Mouse (Mus musculus) brown adipose tissue, adult 24 weeks (tissue): ENCODE results near the gene Hes5. TPM values are rescaled to one million over a fixed set of nuclear protein-coding genes. Genes with fewer than 3 reads are reported as not detected.

Source experiments
- H3K27ac ChIP-seq: fragments of 200-500 bp; replicated peaks from 2 replicates; pipeline ENCODE4 v1.5.1; 2012; ENCODE audit warnings: low read depth, mild to moderate bottlenecking, low read length
- H3K4me1 ChIP-seq: fragments of 200-500 bp; 2 replicates; pipeline ENCODE4 v1.6.1; 2012; ENCODE audit warnings: low read length, mixed read lengths; ENCODE audit not compliant: control insufficient read depth, insufficient read depth, insufficient read length
- H3K4me3 ChIP-seq: fragments of 200-500 bp; 2 replicates; pipeline ENCODE4 v1.5.1; 2012; ENCODE audit warnings: low read depth, mild to moderate bottlenecking, low read length, moderate library complexity; ENCODE audit not compliant: insufficient read depth
- polyA plus RNA-seq: library from polyadenylated mRNA; stranded (reverse); fragments of >200 nt; gene quantifications from 2 replicates; pipeline ENCODE4 v1.2.4, GENCODE M21; 2012; ENCODE audit not compliant: missing spikeins, insufficient read depth, insufficient read length

The Hes5 gene
- polyA plus RNA-seq, 1 experiment, result not detected

DNA sequence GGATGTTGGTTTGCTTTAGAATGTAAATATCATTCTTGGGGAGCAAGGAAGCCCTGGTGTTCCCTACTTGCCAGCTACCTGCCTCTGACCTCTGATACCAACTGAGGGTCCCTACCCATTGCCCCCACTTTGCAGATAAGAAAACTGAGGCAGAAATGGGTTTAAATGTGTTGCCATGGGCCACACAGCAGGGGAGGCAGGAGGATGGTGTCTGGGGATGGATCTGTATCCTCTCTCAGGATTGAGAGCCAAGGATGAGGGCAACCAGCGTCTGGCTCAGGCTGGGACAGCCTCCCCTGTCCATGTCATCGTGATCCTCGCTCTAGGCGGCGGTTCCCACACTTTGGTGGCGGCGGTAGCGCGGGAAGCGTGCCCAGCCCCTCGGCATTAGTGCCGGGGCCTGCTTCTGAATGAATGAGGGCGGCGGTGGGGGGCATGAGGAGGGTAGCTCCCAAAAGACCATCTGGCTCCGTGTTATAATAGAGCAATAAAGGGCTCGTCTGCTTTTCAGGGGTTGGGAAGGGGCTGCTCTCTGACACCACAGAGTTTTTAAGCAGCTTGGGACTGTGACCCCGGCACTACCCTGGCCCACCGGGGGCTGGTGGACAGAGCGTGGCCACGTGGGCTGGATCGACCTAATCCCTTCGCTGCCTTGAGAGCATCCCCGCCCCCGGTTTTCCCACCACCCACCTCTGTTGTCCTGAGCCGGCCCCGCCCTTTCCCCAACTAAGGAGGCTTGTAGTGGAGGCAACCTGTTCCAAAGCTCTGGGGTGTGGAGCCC lies 8.1 kb upstream of the Hes5 start:
- Histone ChIP-seq H3K27ac (no peak overlapping the region), H3K4me1 (no peaks in the 10 kb centered on the region), H3K4me3 (no peak overlapping the region)

GRCm38 (mm10) chr4:154956604-154957003 lies 4.1 kb upstream of the Hes5 start:
- Histone ChIP-seq H3K4me1 (no peaks in the 10 kb centered on the region), H3K27ac (no peak overlapping the region), H3K4me3 (no peak overlapping the region)

DNA sequence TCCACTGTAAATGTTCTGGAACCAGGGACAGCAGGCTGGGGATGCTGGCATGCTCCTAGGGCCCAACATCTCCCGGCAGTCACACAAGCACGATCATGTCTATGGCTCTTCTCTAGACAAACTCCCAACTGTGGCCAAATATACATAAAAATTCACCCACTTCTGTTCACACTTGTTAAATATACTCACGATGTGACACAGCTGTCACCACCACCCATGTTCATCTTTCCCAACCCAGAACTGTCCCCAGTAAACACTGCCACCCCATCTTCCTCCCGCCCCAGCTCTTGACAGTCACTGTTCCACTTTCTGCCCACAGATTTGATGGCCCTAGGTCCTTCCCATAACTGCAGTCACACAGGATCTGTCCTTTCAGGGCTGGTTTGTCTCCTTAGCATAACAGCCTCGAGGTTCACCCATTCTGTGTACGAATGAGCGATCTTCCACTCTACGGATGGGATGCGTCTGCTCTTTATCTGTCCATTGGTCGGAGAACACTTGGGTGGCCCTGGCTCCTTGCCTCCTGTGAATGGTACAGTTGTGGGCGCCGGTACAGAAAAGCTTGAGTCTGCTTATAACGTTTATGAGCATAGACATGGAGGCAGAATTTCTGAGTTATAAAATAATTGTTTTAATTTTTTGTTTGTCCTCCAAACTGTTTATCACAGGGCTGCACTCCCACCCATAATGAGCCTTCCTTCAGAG lies 3.3 kb upstream of the Hes5 start:
- Histone ChIP-seq H3K4me3 (no peak overlapping the region), H3K27ac (no peak overlapping the region), H3K4me1 (peaks cover 4% of the 10 kb centered on the region; the same call in 1 of the 2 replicates)

DNA sequence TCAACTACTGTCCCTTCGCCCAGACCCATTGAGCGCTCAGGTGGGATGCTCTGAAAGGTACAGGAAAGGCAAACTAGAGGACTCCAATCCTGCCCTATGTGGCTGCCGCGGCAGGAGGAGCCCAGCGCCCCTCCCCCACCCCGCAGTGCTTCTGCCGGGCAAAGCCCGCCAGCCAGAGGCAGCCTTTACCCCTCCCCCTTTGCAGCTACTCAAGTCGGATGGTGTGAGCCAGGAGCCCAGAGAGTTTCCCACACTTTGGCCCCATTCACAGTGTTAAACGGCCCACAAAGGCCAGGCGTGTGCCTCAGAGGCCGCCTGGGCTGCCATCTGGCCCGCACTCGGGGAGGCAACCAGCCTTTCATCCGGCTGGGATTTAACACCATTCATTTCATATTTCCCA lies 2.6 kb upstream of the Hes5 start:
- Histone ChIP-seq H3K4me1 (peaks cover 4% of the 10 kb centered on the region; the same call in 1 of the 2 replicates), H3K4me3 (no peak overlapping the region)

DNA sequence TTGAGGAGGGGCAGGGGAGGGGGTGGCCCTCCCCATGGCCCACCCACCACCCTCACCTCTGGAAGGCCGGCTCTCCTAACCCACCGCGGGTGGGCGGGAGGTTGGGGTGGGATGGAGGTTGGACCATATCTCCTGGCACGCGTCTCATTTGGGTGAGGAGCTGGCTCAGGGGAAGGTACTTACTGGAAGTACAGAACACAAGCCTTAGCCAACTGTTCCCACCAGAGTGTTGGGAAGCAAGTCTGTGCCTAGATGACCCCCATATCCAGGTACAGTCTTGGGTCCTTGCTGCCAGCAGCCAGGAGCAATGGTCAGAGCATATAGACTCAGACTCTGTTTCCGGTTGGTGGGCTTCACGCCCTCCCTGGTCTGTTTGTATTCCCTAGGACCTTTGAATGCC lies 2.1 kb upstream of the Hes5 start:
- Histone ChIP-seq H3K27ac (no peak overlapping the region), H3K4me1 (peaks cover 7% of the 10 kb centered on the region; the same call in 1 of the 2 replicates), H3K4me3 (no peak overlapping the region)

More for the DNA sequence above, 2.6 kb upstream of the Hes5 start:
- H3K27ac ChIP-seq, result no peak overlapping the region

DNA sequence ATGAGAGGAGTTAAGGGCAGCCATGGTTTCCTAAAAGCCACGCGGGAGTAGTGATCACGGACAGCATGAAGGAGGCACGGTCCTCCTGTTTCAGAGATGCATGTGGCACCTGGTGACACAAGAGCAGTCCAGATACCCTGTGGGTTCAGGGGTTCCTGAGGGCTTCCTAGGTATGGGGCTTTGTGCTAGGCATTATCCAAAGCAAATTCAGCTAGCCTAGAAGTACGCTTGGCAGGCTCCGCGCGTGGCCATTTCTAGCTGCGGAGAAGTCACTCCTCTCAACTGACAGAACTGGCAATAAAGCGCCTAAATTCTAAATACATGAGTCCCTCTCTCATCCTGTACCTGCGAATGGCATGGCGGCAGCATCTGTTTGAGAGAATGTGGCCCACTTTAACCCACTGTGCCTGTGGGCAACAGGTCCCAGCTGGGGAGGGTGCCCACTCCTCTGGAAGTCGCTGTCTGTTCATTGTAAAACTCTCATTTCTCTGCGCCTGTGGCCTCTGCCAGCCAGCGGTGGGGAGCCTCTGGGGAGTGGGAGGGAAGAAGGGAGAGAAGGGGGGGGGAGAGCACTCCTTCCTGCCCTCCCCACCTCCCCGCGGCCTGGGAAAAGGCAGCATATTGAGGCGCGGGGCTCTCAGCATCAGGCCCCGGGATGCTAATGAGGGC lies 568 bp upstream of the Hes5 start:
- H3K27ac ChIP-seq, result no peak overlapping the region
- peak overlapping the region; percentile 55 for H3K4me3 ChIP-seq
- H3K4me1 ChIP-seq, result peaks cover 9% of the 10 kb centered on the region

GRCm38 (mm10) chr4:154961226-154961738 lies 559 bp downstream of the Hes5 start:
- Histone ChIP-seq H3K4me1 (peaks cover 18% of the 10 kb centered on the region), H3K27ac (no peak overlapping the region), H3K4me3 (peak overlapping the region; percentile 55)

GRCm38 (mm10) chr4:154961911-154962310 lies 1.2 kb downstream of the Hes5 start:
- Histone ChIP-seq H3K4me3 (peak overlapping the region; percentile 55), H3K27ac (no peak overlapping the region), H3K4me1 (peaks cover 24% of the 10 kb centered on the region)

- Histone ChIP-seq H3K4me1 (peaks cover 24% of the 10 kb centered on the region), H3K27ac (no peak overlapping the region), H3K4me3 (no peak overlapping the region)
These were observed 2.0 kb downstream of the Hes5 start for GRCm38 (mm10) chr4:154962683-154963082.

DNA sequence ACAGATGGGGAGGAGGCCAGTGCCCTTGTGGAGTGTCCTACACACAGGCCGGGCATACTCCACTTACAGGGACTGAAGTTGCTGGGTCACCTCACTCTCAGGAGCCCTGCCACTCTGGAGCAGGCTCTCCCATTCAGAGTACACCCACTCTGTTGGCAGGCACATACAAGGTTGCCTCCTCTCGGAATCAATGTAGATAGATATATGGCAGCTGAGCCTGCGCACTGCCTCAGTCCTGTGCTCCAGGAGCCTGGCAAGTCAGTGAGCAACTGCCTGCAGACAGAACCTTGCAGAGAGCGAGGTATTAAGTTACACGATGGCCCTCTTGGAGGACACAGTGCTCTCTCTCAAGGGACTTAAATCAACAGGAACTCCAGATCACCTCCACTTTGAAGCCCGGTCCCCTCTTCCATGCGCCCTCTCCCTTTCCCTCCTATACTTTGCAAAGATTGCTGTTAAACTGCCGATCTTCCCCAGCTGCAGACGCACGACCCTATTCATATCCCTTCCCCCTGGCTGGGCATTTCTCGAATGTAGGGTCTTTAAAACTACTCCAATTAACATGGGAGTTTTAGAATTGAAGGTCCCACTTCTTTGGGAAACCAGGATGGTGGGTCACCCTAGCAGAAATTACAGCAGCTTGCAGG lies 2.6 kb downstream of the Hes5 start:
- Histone ChIP-seq H3K27ac (no peak overlapping the region), H3K4me1 (peaks cover 24% of the 10 kb centered on the region), H3K4me3 (peak overlapping the region; percentile 39)

DNA sequence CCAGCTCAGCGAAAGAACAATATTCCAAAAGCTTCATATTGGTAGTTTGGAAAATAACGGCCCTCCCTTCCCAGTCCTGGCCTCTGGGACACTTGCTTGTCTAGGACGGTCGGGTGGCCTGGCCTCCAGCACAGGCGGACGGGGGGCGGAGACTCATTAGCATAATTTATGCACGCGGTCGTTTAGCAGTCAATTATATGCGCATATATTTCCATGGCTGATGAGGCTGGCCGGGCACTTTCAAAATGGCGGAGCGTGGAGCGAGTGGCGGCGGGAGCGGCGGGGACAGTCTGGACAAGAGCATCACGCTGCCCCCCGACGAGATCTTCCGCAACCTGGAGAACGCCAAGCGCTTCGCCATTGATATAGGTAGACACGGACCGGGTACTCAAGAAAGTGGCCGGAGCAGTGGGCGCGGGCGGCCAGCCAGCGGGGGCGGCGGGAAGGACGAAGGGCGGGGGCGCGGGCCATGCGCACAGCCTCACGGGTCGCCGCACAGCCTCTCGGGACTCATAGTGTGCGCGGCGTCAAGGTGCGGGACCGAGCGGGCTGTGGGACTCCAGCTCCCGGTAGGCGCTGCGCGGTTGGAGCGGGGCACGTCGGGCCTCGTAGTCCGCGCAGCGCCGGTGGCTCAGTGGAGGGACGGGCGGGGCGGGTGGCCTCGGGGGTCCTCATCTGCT lies 3.3 kb downstream of the Hes5 start, which contains the start of gene Pank4:
TSS of gene Pank4 (plus strand) at position 223 of the 680 bp plus-strand sequence.
- Histone ChIP-seq H3K27ac (peak within 1 kb of the TSS; percentile 93), H3K4me1 (peaks cover 24% of the 10 kb centered on the region), H3K4me3 (peak within 1 kb of the TSS; percentile 85)

DNA sequence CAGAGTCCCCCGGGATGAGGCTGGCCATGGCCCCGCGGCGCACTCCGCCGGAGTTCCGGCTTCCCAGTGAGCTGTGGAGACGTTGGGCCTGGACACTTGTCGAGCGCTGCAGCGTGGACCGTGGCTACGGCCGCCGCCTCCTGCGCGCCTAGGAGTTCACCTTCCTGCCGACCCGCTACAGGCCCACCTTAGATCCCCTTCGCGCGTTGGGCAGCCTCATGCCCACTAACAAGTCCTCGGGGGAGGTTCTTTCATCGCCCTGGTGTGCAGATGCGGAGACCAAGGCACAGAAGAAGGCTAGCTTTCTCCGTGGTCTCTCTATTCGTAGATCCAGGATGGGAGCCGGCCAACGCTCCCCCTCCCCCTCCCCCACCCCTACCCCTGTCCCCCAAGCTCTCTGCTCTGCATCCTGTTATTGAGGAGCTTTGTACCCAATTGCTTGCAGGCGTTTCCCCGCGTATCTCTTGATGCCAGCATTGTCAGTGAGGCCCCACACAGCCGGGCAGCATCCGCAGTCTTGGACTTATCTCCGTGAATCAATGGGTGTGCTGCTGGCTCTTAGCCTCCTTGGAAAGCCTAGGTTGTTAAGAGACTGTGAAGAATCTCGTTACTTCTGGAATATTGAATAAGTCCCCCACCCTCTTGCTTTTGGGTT lies 4.0 kb downstream of the Hes5 start:
- H3K4me3 ChIP-seq, result peak overlapping the region; percentile 85
- peaks cover 24% of the 10 kb centered on the region for H3K4me1 ChIP-seq
- peak overlapping the region; percentile 45; the same call in 1 of the 2 replicates for H3K27ac ChIP-seq

DNA sequence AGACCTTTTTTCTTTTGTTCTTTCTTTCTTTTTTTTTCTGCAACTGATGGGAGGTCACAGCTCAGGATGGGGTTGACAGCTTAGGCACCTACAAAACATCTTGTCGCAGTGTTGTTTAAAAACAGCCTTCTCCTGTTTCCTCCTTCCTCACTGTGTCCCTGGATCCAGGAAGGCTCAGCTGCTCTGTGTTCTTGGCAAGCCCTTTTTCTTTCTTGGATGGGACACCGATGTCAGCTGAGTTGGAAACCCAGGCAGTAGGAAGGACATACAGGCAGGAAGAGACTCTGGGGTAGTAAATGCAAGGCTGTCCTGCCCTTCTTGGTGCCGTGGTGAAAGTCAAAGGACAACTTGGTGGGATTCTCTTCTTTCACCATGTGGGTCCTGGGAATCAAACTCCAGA lies 5.1 kb downstream of the Hes5 start:
- Histone ChIP-seq H3K4me1 (peaks cover 24% of the 10 kb centered on the region), H3K27ac (no peak overlapping the region), H3K4me3 (no peak overlapping the region)

DNA sequence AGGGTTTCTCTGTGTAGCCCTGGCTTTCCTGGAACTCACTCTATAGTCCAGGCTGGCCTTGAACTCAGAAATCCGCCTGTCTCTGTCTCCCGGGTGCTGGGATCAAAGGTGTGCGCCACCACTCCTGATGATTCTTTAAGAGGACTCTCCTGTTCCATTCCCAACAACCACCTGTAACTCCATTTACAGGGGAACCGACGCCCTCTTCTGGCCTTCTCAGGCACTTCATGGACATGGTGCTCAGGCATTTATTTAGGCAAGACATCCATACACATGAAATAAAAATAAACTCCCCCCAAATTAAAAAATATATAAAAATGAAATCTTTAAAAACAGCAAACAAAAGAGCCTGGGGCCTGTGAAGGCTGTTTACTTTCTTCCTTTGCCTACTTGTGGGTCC lies 6.5 kb downstream of the Hes5 start:
- Histone ChIP-seq H3K4me3 (no peak overlapping the region), H3K27ac (no peak overlapping the region), H3K4me1 (peaks cover 22% of the 10 kb centered on the region)
